Mouse (Mus musculus) lung, postnatal 0 days (tissue): ENCODE measurements around the gene Tspan5.

ENCODE experiments used
- CTCF ChIP-seq: IDR thresholded peaks from 2 replicates; pipeline ENCODE4 v1.5.1; 2016; ENCODE audit warnings: antibody characterized with exemption, mild to moderate bottlenecking
- EP300 ChIP-seq: IDR thresholded peaks from 2 replicates; pipeline ENCODE4 v1.6.1; 2016; ENCODE audit warnings: antibody characterized with exemption, mild to moderate bottlenecking, control low read depth

GRCm38 (mm10) chr3:138787758-138788488, 45.9 kb downstream of the Tspan5 start:
- TF ChIP-seq CTCF = no peak
- no peak for TF ChIP-seq EP300
